Mouse (Mus musculus): ENCODE measurements at regions not wholly inside any gene's neighbourhood (a gene's known extent, or its start where the extent isn't known, plus 50 kb on each side); places are given as distances from the start of the nearest gene placed in this dataset.

DNA sequence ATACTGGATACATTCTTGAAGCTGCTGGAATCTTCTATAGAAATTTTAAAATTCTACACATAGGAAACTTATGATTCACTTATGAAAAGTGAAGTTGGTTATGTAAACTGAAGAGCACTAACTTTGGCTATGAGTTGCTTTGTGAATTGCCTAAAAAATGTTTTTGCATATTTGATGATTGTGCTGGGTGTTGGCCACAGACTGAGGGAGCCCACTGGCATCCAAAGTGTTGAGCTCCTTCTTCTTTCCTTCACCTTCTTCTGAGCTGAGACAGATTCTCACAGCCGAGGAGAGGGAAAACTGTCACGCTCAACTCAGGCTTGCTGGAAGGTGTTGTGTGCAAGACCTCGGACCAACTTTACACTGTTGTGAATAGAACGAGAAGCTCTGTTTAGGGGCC, 243.7 kb downstream of the Gm10260 start:
- DNase-seq (ENCODE audit: low spot score) = no peak

GRCm38 (mm10) chr13:97514421-97515066, 245.9 kb downstream of the Gm10260 start:
- no peak for DNase-seq (ENCODE audit: low spot score)

DNA sequence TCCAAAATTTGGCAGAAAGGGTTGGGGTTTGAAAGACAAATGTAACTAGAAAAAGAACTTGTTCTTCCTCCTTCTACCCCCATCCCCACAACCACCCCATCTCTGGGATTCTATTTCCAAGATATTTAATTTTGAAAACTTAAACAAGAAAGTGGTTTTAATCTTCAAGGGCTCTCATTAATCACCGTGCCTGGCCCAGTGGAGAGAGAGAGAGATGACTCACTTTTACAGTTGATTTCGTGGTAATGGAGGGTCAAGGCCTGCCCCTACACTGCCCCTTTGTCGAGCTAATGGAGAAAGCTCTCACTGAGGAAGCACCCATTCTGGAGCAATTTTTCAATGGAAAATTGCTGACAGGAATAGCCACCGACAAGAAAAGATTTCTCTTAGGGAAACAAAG, 247.9 kb downstream of the Gm10260 start:
- no peak for DNase-seq (ENCODE audit: low spot score)

DNA sequence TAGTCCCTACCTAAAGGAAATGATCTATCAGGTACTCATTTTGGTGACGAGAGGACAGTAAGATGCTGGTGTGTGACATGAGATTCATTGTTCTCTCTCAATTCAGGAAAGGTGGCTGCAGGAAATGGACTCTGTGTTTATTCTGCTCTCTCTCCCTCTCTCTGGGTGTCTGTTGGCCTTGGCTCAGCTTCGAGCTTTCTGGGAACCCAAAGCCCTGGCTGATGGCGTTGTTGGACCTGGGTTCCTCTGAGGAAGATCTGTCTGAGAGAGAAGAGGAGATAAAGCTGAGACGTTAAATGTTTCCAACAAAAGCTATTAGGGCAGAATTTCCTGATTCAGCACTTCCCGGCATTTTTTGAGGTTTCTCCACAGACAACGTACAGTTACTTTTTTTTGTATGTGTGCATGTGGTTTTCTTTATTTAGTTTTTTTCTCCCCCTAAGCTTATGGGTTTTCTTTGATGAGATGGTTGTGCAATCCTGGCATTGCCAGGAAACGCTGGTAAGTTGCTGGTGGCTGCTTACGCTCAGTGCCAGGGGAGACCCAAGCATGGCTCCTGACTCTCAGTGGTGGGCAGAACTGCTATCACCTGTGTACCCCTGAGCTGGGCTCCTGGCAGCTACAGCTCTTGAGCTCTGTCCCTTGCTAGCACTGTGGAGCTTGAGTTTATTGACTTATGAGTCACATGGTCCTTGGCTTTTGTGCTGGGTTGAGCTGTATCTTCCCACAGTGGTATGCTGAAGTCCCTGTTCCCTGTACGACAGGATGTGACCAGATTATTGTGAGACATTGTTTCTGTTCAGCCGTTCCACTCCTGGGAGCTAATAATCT, 249.8 kb downstream of the Gm10260 start:
- DNase-seq (ENCODE audit: low spot score) = peak; percentile 71

DNA sequence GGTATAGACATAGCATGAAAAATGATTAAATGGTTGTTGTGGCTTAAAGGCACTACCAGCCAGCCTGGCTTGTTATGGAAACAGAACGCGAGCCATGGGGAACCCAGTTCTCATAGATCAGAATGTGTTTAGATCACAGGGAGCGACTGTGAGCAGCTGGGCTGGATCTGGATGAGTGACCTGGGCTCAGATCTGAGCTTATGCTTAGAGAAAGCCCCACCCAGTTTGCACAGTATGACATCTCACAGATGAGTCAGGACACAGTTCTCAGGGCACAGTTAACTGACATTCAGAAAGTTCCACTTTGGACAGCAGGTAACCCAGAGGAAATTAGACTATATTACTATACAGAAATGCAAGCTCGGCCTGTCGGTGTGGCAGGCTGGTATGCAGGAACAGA, 255.5 kb downstream of the Gm10260 start:
- no peak for DNase-seq (ENCODE audit: low spot score)

GRCm38 (mm10) chr13:97503955-97504739, 256.3 kb downstream of the Gm10260 start:
- DNase-seq (ENCODE audit: low spot score) = no peak

- DNase-seq (ENCODE audit: low spot score) = peak; percentile 34
Observed at GRCm38 (mm10) chr13:97503391-97503790, 257.0 kb downstream of the Gm10260 start.

- DNase-seq (ENCODE audit: low spot score) = no peak
Observed at GRCm38 (mm10) chr13:97500155-97500554, 259.2 kb downstream of the Enc1 start.

GRCm38 (mm10) chr13:97498981-97499380, 258.1 kb downstream of the Enc1 start:
- no peak for DNase-seq (ENCODE audit: low spot score)

- no peak for DNase-seq (ENCODE audit: low spot score)
Observed at GRCm38 (mm10) chr13:97497928-97498327, 257.0 kb downstream of the Enc1 start.

GRCm38 (mm10) chr13:97494770-97495169, 253.9 kb downstream of the Enc1 start:
- no peak for DNase-seq (ENCODE audit: low spot score)

DNA sequence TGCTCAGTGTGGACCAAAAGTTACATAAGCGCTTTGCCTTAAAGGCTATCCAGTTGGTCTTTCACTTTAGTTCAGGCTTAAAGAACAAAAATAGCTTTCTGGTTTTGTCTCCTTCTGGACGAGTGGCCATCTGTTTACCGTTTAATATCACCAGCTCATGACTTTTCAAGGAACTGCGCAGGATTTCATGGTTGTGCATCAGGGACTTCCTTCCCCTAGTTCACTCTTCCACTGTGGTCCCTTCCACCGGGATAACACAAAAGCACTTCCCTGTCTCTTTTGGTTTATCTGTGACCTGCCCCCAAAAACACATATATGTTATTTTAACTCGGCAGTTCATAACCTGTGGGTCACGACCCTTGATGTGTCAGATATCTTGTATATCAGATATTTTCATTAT, 252.9 kb downstream of the Enc1 start:
- no peak for DNase-seq (ENCODE audit: low spot score)

- DNase-seq (ENCODE audit: low spot score) = no peak
Observed at GRCm38 (mm10) chr13:97492958-97493735, 252.2 kb downstream of the Enc1 start.

GRCm38 (mm10) chr13:97491865-97492847, 251.3 kb downstream of the Enc1 start:
- no peak for DNase-seq (ENCODE audit: low spot score)

DNA sequence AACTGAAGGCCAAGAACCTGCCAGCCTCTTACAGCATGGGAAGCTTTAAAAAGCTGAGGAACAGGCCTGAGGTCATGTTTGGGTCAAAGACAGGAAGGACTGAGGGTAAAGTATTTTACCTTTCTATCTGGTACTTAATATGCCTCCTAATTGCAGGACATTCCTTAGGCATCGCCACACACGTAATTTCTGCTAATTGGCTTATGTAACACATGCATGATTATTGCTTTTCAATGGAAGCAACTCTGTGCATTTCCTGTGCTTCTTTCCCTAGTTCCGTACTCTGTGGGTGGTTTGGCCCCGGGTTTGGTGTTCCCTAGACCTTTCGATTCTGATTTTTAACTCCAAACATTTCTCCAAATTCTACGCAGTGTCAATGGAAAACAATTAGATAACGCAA, 249.2 kb downstream of the Enc1 start:
- DNase-seq (ENCODE audit: low spot score) = no peak

GRCm38 (mm10) chr13:97489721-97490120, 248.8 kb downstream of the Enc1 start:
- no peak for DNase-seq (ENCODE audit: low spot score)

DNA sequence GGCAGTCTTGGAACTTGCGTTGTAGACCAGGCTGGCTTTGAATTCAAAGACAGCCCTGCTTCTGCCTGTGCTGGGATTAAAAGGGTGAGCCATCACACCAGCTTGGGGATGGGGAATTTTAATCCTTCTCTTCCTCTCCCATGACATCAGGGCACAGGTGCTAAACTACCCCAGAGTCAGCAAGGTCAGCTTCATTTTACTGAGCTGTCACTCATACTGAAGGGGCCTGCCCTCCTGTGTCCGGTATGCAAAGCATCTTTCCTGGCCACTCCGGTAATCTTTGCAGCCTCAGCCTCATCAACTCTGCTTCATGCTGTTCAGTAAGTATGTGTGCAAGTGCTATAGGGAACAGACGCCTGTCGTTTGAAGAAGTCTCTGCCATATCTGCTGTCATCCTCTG, 248.1 kb downstream of the Enc1 start:
- DNase-seq (ENCODE audit: low spot score) = no peak

- DNase-seq (ENCODE audit: low spot score) = no peak
Observed at GRCm38 (mm10) chr13:97488518-97488917, 247.6 kb downstream of the Enc1 start.

- no peak for DNase-seq (ENCODE audit: low spot score)
Observed at GRCm38 (mm10) chr13:97487746-97488473, 247.0 kb downstream of the Enc1 start.

DNA sequence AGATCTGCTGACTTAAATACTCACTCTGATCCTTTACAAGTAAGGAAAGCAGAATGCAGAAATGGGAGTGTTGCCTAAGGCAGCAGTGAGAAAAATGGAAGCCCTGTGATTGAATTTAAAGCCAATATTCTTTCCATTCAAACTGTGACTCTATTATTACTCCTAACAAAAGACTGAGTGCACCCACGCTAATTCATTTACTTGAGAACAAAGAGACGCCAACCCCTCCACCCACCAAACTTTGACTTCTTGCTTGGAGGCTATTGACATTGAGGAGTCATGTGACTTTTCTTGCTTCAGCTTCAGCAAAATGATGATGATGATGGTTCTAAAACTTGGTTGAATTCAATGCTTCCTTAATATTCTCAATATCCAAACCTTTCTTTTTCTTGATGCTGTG, 245.6 kb downstream of the Enc1 start:
- no peak for DNase-seq (ENCODE audit: low spot score)

Measured in yolk sac, embryonic 10.5 days (tissue).